Mouse (Mus musculus) hematopoietic multipotent progenitor cell, adult 10-12 weeks (in vitro differentiated cells): ENCODE measurements around the gene Cul4a. TPM values are rescaled to one million over a fixed set of nuclear protein-coding genes. Genes with fewer than 3 reads are reported as not detected.

ENCODE experiments used
- polyA plus RNA-seq: library from polyadenylated mRNA; stranded (reverse); fragments of >175 nt; gene quantifications from 2 replicates; pipeline ENCODE4 v1.2.3, GENCODE M21; 2012; ENCODE audit warnings: low replicate concordance

The Cul4a gene
- 20.2 and 40.9 TPM in 2 replicates for polyA plus RNA-seq

DNA sequence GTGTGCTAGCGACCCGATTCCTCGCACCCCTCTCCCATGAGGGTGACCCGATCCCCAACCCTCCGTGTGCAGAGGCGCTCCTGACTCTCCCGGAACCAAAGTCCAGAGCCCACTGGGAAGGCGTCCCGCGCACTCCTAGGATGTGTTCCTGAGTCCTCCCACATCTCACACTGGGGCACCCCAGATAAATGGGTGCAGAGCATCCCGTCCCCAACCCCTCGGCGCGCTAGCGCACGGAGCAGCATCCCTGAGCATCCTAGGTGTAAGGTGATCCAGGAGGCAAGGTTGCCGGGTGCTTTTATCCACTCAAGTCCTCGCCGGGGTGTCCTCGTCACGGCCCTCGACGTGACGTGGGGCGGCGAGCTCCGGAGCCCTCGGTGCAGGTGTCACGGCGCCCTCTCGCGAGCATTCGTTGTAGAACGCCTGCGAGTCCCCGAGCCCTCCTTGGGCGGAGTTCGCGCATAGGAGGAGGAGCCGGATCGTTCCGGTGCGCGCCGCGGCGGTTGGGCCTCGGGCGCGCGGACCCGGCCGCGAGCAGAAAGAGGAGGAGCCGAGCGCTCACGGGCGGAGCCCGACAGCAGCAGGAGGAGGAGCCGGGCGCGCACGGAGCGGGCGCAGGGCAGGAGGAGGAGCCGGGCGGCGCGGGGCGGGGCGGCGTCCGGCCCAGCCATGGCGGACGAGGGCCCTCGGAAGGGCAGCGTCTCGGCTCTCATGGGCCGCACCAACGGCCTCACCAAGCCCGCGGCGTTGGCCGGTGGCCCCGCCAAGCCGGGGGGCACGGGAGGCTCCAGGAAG is at the start of gene Cul4a, which contains the start of gene Pcid2:
Cul4a (plus strand) TSS at position 535 of the 795 bp plus-strand sequence.
Pcid2 (minus strand) TSS at position 373 of the 795 bp plus-strand sequence.

DNA sequence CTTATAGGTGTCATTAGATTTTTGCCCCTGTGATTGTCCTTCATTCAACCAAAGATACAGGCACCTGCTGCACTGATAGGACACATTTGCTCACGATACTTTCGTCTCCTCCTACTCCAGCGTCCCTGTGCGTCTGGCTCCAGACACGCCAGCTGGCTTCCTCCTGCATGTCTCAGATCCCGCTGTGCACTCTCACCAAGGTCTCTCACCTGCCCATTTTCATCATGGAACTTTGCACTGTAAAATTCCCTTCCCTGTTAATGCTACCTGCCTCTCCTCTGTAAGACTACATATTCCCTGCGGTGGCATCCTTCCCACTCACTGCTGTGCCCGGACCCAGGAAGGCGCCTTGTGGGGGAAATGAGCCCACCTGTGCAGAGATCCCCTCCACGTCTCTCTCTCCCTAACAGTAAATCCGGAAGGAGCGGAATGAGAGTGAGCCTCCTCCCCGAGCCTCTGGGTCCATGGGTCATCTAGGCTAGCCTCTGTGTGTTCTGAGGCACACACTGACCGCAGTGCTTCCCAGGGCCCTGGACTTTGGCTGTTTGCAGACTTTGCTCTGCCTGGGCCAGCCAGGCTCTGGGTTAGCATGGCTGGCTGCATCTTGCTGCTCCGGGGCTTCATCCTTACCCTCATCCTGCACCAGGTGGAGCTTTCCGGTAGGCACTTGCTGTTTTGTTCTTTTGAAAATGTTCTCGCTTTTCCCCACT is 44.8 kb upstream of the Cul4a start, which contains the start of gene Proz:
Proz (plus strand) TSS at position 474 of the 710 bp plus-strand sequence.

DNA sequence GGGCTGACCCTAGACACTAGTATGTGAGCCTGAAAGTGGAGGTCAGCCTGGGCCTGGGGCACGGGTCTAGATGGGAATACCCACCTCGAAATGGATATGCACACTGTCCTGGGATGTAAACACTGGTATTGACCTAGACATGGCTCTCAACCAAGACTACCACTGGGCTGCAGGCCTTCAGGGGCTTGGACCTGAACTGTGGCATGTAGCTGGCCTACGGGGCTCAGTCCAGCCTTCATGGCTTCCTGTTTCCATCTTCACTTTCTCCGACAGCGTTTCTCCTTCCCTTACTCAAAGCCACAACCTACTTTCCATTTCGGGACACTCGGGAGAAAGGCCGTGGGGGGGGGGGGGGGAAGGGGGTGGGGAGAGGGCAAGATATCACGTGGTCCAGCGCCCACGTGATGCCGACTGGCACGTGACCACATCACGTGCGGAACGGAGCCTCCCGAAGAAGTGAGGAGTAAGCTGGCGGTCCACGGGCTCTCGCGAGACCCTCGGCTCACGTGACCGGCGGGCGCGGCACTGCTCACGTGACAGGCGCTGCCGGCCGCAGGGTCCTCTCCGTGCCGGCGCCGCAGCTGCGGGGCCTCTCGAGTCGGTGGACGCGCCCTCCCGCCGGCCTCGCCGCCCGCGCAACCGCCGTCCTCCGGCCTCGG is 53.4 kb downstream of the Cul4a start, which contains the start of gene Lamp1:
Lamp1 (plus strand) TSS at position 444 of the 659 bp plus-strand sequence.

Other genes starting within 250 kb of the Cul4a start
- gene Mcf2l, start 231.8 kb upstream of the Cul4a start, polyA plus RNA-seq = 1.0 and 4.4 TPM in 2 replicates
- gene F7, start 79.6 kb upstream of the Cul4a start, polyA plus RNA-seq = 0.10 TPM in 1 of 2 replicates, not detected in the other
- gene F10, start 68.3 kb upstream of the Cul4a start, polyA plus RNA-seq = 0.93 and 7.8 TPM in 2 replicates
- 0.10 TPM in 1 of 2 replicates, not detected in the other for gene Proz, start 44.7 kb upstream of the Cul4a start, polyA plus RNA-seq
- 7.1 and 13.0 TPM in 2 replicates for gene Pcid2, start 162 bp upstream of the Cul4a start, polyA plus RNA-seq
- 187 and 252 TPM in 2 replicates for gene Lamp1, start 53.5 kb downstream of the Cul4a start, polyA plus RNA-seq
- 0.21 and 0.47 TPM in 2 replicates for gene Grtp1, start 95.0 kb downstream of the Cul4a start, polyA plus RNA-seq
- 0.04 and 0.10 TPM in 2 replicates for gene Adprhl1, start 148.5 kb downstream of the Cul4a start, polyA plus RNA-seq
- gene Dcun1d2, start 182.5 kb downstream of the Cul4a start, polyA plus RNA-seq = 1.5 and 4.7 TPM in 2 replicates
- 4.0 and 12.9 TPM in 2 replicates for gene Tmco3, start 182.6 kb downstream of the Cul4a start, polyA plus RNA-seq
- gene Tfdp1, start 233.1 kb downstream of the Cul4a start, polyA plus RNA-seq = 3.2 and 14.8 TPM in 2 replicates